Mouse (Mus musculus): ENCODE measurements at regions not wholly inside any gene's neighbourhood (a gene's known extent, or its start where the extent isn't known, plus 50 kb on each side); places are given as distances from the start of the nearest gene placed in this dataset.
A peak's percentile ranks its signal among the peaks of the same experiment; 100 is the strongest.

GRCm38 (mm10) chr2:117913846-117914245 lies 197.8 kb upstream of the Thbs1 start:
- no peak for DNase-seq (ENCODE audit: low spot score)

- no peak for DNase-seq (ENCODE audit: low spot score)
Measured at GRCm38 (mm10) chr2:117915821-117916220, 195.9 kb upstream of the Thbs1 start.

- DNase-seq (ENCODE audit: low spot score): no peak
Measured at GRCm38 (mm10) chr2:117917181-117917580, 194.5 kb upstream of the Thbs1 start.

GRCm38 (mm10) chr2:117924877-117925276 lies 186.8 kb upstream of the Thbs1 start:
- DNase-seq (ENCODE audit: low spot score): peak; percentile 35

- no peak for DNase-seq (ENCODE audit: low spot score)
Measured at GRCm38 (mm10) chr2:117925412-117925811, 186.3 kb upstream of the Thbs1 start.

- DNase-seq (ENCODE audit: low spot score): peak; percentile 10
Measured at GRCm38 (mm10) chr2:117928062-117928461, 183.6 kb upstream of the Thbs1 start.

GRCm38 (mm10) chr2:117929586-117929985 lies 182.1 kb upstream of the Thbs1 start:
- no peak for DNase-seq (ENCODE audit: low spot score)

- no peak for DNase-seq (ENCODE audit: low spot score)
Measured at GRCm38 (mm10) chr2:117930895-117931537, 180.7 kb upstream of the Thbs1 start.

- DNase-seq (ENCODE audit: low spot score): no peak
Measured at GRCm38 (mm10) chr2:117936590-117936989, 175.1 kb upstream of the Thbs1 start.

GRCm38 (mm10) chr2:117938283-117939049 lies 173.2 kb upstream of the Thbs1 start:
- DNase-seq (ENCODE audit: low spot score): peak; percentile 69

- DNase-seq (ENCODE audit: low spot score): no peak
Measured at GRCm38 (mm10) chr2:117941517-117942096, 170.1 kb upstream of the Thbs1 start.

- no peak for DNase-seq (ENCODE audit: low spot score)
Measured at GRCm38 (mm10) chr2:117943666-117944065, 168.0 kb upstream of the Thbs1 start.

- DNase-seq (ENCODE audit: low spot score): no peak
Measured at GRCm38 (mm10) chr2:117944325-117944724, 167.4 kb upstream of the Thbs1 start.

- no peak for DNase-seq (ENCODE audit: low spot score)
Measured at GRCm38 (mm10) chr2:117944942-117945341, 166.7 kb upstream of the Thbs1 start.

GRCm38 (mm10) chr2:117950431-117951336 lies 161.0 kb upstream of the Thbs1 start:
- no peak for DNase-seq (ENCODE audit: low spot score)

- DNase-seq (ENCODE audit: low spot score): no peak
Measured at GRCm38 (mm10) chr2:117951337-117951718, 160.3 kb upstream of the Thbs1 start.

- no peak for DNase-seq (ENCODE audit: low spot score)
Measured at GRCm38 (mm10) chr2:117958737-117959136, 152.9 kb upstream of the Thbs1 start.

GRCm38 (mm10) chr2:117959440-117959839 lies 152.2 kb upstream of the Thbs1 start:
- DNase-seq (ENCODE audit: low spot score): no peak

- no peak for DNase-seq (ENCODE audit: low spot score)
Measured at GRCm38 (mm10) chr2:117962531-117962930, 149.1 kb upstream of the Thbs1 start.

GRCm38 (mm10) chr2:117963526-117963925 lies 148.2 kb upstream of the Thbs1 start:
- no peak for DNase-seq (ENCODE audit: low spot score)

GRCm38 (mm10) chr2:117965758-117966157 lies 145.9 kb upstream of the Thbs1 start:
- no peak for DNase-seq (ENCODE audit: low spot score)

GRCm38 (mm10) chr2:117968731-117969130 lies 142.9 kb upstream of the Thbs1 start:
- no peak for DNase-seq (ENCODE audit: low spot score)
